Mouse (Mus musculus) limb, embryonic 13.5 days (tissue): Measurements from ENCODE around the gene Pramel7. TPM values are rescaled to one million over a fixed set of nuclear protein-coding genes. Genes with fewer than 3 reads are reported as not detected.

Experiments
- ATAC-seq: fragments of 200-750 bp; cut with Nextera tagmentation; 2 replicates; pipeline ENCODE4 v1.8.0; 2017; ENCODE audit warnings: low read depth, moderate number of reproducible peaks, moderate TSS enrichment; ENCODE audit not compliant: low FRiP score
- H3K27ac ChIP-seq: fragments of 300-500 bp; sonication (generic); 2 replicates; pipeline ENCODE4 v1.5.1; 2015; ENCODE audit warnings: inconsistent platforms, mild to moderate bottlenecking, moderate library complexity
- H3K27me3 ChIP-seq: fragments of 300-500 bp; sonication (generic); 2 replicates; pipeline ENCODE4 v1.6.1; 2015; ENCODE audit warnings: mild to moderate bottlenecking, inconsistent platforms
- H3K36me3 ChIP-seq: fragments of 300-500 bp; sonication (generic); 2 replicates; pipeline ENCODE4 v1.6.1; 2015; ENCODE audit warnings: inconsistent platforms, mild to moderate bottlenecking, moderate library complexity
- H3K4me1 ChIP-seq: fragments of 300-500 bp; sonication (generic); 2 replicates; pipeline ENCODE4 v1.6.1; 2015; ENCODE audit warnings: inconsistent platforms
- H3K4me2 ChIP-seq: fragments of 300-500 bp; sonication (generic); replicated peaks from 2 replicates; pipeline ENCODE4 v1.6.1; 2015; ENCODE audit warnings: inconsistent platforms, mild to moderate bottlenecking, moderate library complexity
- H3K4me3 ChIP-seq: fragments of 300-500 bp; sonication (generic); 2 replicates; pipeline ENCODE4 v1.5.1; 2015; ENCODE audit warnings: moderate library complexity, mild to moderate bottlenecking, inconsistent platforms
- H3K9ac ChIP-seq: fragments of 300-500 bp; sonication (generic); 2 replicates; pipeline ENCODE4 v1.6.1; 2015; ENCODE audit warnings: mild to moderate bottlenecking, inconsistent platforms
- H3K9me3 ChIP-seq: fragments of 300-500 bp; sonication (generic); 2 replicates; pipeline ENCODE4 v1.6.1; 2016; ENCODE audit warnings: inconsistent platforms
- WGBS: fragments of 180-500 bp; shearing (Covaris S2); methylation state at CpG from one replicate; pipeline ENCODE4 v1.1.7; 2015; 5-methylcytosine and 5-hydroxymethylcytosine counted together
- polyA plus RNA-seq: library from polyadenylated mRNA; unstranded; fragments of >200 nt; fragmentation: Nextera tagmentation; extraction: Ambion mirVana; gene quantifications from 2 replicates; pipeline ENCODE4 v1.2.1, GENCODE M21; 2015

Gene Pramel7
- polyA plus RNA-seq, 1 experiment from 2014 or later: not detected

DNA sequence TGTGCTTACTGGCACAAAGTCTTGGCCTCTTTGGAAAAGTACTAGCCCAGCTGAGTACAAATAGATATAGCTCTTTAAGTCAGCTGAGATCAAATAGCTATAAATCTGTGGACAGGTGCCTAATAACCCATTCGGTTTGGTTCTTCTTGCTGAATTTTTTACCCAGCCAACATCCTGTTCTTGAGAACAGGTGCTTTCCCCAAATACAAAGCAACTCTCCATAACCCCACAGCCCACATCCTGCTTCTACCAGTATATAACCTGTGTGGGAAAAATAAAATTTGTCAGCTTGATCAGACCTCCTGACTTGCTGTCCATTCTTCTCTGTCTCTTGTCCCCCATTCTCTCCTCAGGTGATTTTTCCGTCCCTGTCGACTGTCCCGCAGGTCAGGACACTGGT, 35.1 kb downstream of the Pramel7 start:
- Histone ChIP-seq H3K4me2 (no peak overlapping the region), H3K9me3 (no peaks in the 10 kb centered on the region), H3K27me3 (no peaks in the 10 kb centered on the region), H3K9ac (no peak overlapping the region), H3K27ac (no peak overlapping the region), H3K4me3 (no peak overlapping the region), H3K4me1 (no peaks in the 10 kb centered on the region), H3K36me3 (no peaks in the 10 kb centered on the region)
- no peak for ATAC-seq
- WGBS: 93% methylated on average over 4 of the region's 4 CpGs

DNA sequence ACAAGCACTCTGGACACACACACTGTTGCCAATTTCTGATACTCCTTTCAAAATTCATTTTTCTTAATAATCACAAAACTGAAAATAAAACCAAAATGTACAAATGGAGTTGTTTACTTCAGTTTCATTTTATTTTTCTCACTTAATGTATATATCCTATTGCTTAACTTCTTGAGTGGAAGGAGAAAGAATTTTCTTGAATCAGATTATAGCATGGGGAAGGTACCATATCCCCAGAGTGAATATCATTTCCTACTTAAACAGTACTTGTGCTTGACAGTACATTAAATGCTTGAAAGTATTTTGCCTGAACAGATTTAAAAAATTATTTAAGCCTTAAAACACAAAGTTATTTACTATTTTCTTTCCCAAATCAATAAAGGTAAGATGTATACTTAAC, 43.2 kb downstream of the Pramel7 start, which contains the start of gene Olfr1126:
Gene Olfr1126, plus strand, starts transcription at position 301 of the 400 bp plus-strand sequence.
- no peaks in the 10 kb centered on the region for H3K9me3 ChIP-seq
- no peak within 1 kb of the TSS for H3K27ac ChIP-seq
- no peak for ATAC-seq
- no peak within 1 kb of the TSS for H3K4me3 ChIP-seq
- H3K27me3 ChIP-seq: no peaks in the 10 kb centered on the region
- no peaks in the 10 kb centered on the region for H3K36me3 ChIP-seq
- H3K9ac ChIP-seq: no peak within 1 kb of the TSS
- H3K4me2 ChIP-seq: no peak within 1 kb of the TSS
- H3K4me1 ChIP-seq: no peaks in the 10 kb centered on the region

Other genes starting within 250 kb of the Pramel7 start
- gene Olfr1115, start 249.1 kb downstream of the Pramel7 start, polyA plus RNA-seq: not detected in 2 replicates
- gene Olfr1116, start 229.6 kb downstream of the Pramel7 start, polyA plus RNA-seq: not detected in 2 replicates
- not detected in 2 replicates for gene Olfr1118, start 189.5 kb downstream of the Pramel7 start, polyA plus RNA-seq
- not detected in 2 replicates for gene Olfr1120, start 142.3 kb downstream of the Pramel7 start, polyA plus RNA-seq
- not detected in 2 replicates for gene Olfr1121, start 127.2 kb downstream of the Pramel7 start, polyA plus RNA-seq
- gene Olfr1122, start 111.2 kb downstream of the Pramel7 start, polyA plus RNA-seq: not detected in 2 replicates
- gene Olfr1123, start 80.5 kb downstream of the Pramel7 start, polyA plus RNA-seq: not detected in 2 replicates
- 0.05 and 0.13 TPM in 2 replicates for gene Olfr1124, start 66.8 kb downstream of the Pramel7 start, polyA plus RNA-seq
- gene Olfr1126, start 43.1 kb downstream of the Pramel7 start, polyA plus RNA-seq: not detected in 2 replicates
- not detected in 2 replicates for gene Pramel6, start 9.5 kb upstream of the Pramel7 start, polyA plus RNA-seq
- gene Olfr153, start 34.7 kb upstream of the Pramel7 start, polyA plus RNA-seq: not detected in 2 replicates
- not detected in 2 replicates for gene Olfr1128, start 48.4 kb upstream of the Pramel7 start, polyA plus RNA-seq
- not detected in 2 replicates for gene Olfr1129, start 76.8 kb upstream of the Pramel7 start, polyA plus RNA-seq
- not detected in 2 replicates for gene Olfr1130, start 109.1 kb upstream of the Pramel7 start, polyA plus RNA-seq
- gene Olfr1131, start 130.0 kb upstream of the Pramel7 start, polyA plus RNA-seq: not detected in 2 replicates
- gene Olfr1132, start 140.4 kb upstream of the Pramel7 start, polyA plus RNA-seq: not detected in 2 replicates
- not detected in 2 replicates for gene Olfr1133, start 150.3 kb upstream of the Pramel7 start, polyA plus RNA-seq
- not detected in 2 replicates for gene Olfr1134, start 161.4 kb upstream of the Pramel7 start, polyA plus RNA-seq
- gene Olfr1135, start 176.6 kb upstream of the Pramel7 start, polyA plus RNA-seq: not detected in 2 replicates
- not detected in 2 replicates for gene Olfr1136, start 196.9 kb upstream of the Pramel7 start, polyA plus RNA-seq
- not detected in 2 replicates for gene Olfr1137, start 216.1 kb upstream of the Pramel7 start, polyA plus RNA-seq
- not detected in 2 replicates for gene Olfr1138, start 242.9 kb upstream of the Pramel7 start, polyA plus RNA-seq
- not detected in 2 replicates for gene Olfr1140, start 246.7 kb upstream of the Pramel7 start, polyA plus RNA-seq